Mouse (Mus musculus) kidney, postnatal 25 days (tissue): ENCODE measurements around the gene E2f3.

Experiments used
- DNase-seq, 2 experiments: peaks; one replicate each; pipeline ENCODE4 v3.0.0; 2021; ENCODE audit warnings: mixed read lengths in 2 of 2

E2f3 gene

DNA sequence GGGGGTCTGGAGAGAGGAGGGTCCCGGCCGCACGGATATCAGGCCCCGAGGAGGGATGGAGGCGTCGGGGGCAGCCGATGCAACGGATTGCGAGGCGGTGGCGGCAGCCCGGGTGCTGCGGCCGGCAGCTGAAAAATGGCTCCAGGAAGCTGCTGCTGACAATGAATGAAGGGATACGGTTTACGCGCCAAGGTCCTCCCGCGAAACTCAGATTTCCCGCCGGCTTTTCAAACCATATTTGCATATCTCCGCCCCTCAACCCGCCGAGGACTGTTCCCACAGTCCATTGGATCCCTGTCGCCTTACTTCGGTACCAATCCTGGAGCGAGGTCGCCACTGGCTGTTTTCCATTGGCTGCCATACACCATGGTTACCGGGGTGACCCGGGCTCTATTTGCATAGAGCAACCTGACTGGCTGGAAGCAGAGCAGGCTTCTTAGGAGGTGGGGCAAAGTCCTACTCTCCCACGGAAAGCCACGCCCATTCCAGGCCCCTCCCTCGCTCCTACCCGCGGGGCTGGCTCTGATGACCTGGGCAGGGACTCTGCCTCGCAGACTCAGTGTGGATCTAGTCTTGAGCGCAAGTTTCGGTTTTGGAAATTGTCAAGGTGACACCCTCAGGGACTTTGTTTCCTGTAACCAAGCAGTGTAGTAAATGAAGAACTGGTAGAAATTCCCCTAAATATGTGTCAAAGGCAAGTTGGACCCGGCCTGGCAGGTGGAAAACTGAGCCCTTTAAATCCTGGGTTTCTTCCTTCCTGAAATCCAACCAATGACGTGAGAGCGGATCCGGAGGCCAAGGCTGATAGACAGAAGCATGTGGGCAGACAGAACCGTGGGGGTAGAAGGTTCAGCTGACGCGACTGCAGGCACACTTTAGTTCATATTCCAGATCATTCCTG, at the start of gene E2f3:
TSS of gene E2f3 (minus strand) at position 209 of the 901 bp plus-strand sequence.
- peak; percentile 99 to 100 for DNase-seq

DNA sequence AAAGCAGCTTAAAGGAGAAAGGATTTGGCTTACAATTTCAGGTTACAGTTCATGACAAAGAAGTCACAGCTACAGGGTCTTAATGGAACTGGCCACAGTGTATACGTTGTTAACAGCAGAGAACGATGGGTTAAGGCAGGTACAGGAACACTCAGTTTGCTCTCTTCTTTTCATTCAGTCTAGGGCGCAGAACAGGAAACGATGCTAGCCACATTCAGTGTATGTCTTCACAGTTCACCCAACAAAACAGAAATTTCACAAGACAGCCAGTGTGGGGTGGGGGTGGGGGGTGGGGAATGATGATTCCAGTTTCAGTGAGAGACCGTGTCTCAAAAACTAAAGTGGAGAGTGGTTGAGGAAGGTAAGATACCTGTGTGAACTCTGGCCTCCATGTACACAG, 48.7 kb upstream of the E2f3 start:
- no peak for DNase-seq

DNA sequence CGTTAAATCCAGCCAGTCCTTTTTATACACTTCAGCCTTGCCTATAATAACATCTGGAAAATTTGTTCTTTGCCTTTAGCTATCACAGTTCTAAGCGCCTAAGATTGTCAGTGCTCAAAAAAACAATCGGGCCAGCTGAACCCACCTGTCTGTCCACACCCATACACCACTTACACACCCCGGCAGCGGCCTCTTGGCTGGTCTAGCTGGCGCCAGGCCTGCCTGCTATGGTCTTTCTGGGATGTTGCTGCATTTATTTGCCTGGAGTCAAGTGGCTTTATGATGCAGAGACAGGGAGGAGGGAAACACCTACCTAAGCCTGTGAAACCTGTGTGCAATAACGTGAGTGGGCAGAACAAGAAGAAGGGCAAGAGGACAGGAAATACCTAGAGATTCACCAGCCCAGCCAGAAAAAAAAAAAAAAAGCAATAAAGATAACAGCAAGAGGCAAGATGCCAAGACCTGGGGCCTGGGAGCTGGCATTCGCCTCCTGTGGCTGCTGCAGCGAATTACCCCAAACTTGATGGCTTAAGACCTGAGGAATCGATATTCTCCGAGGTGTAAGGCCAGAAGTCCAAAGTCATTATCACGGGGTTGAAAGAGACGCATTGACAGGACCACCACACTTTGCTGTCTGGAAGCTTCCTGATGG, 45.9 kb upstream of the E2f3 start:
- no peak for DNase-seq

DNA sequence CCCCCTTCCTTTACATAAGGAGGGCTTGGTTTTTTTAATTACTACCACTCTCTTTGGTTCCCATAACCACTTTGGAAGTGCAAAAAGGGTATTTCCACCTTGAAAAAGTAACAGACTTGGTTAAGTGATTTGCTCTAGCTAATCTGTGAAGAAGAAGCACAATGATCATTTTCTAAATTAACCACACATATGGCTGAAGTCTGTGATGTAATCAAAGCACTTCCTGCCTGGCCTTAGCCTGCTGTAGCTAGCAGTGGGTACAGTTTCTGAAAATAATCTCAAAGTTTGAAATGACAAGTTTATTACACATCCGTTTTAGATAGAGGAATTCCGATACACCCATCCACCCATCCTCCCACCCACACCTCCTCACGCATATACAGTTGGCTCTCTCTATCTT, 42.0 kb upstream of the E2f3 start:
- no peak for DNase-seq

DNA sequence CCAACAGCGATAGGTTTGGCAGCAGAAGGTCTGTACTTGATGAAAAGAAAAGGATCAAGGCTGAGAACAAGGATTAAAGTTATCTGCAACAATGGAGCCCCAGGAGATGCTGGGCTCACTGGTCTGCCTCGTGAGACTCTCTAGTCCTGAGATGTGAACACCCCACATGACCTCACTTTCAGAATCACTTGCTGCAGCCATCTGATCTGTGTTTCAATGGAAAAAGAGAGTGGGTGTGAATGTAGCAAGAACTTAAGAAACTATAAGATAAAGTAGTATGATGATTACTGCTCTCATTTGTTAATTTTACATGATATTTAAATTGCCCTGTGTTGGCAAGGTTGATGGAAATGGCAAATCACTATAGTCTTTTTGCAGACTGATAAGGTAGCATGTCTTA, 36.6 kb upstream of the E2f3 start:
- no peak for DNase-seq

DNA sequence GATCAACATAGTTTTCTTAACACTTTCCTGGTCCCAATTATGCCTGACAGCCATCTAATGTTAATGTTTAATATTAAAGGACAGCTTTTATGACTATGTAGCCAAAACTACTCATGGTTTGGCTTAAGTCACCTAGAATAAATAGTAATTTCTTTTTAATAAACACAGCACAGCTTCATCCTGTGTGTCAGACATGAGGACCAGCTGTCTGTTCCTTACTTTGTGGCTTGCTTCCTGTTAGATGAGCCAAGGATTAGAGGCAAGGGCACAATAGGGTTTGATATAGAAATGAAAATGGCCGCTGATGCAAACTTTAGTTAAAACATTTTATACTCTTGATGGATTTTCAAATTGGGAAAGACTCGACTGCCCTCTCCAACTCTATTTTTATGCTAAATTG, 32.7 kb upstream of the E2f3 start:
- DNase-seq, result no peak

DNA sequence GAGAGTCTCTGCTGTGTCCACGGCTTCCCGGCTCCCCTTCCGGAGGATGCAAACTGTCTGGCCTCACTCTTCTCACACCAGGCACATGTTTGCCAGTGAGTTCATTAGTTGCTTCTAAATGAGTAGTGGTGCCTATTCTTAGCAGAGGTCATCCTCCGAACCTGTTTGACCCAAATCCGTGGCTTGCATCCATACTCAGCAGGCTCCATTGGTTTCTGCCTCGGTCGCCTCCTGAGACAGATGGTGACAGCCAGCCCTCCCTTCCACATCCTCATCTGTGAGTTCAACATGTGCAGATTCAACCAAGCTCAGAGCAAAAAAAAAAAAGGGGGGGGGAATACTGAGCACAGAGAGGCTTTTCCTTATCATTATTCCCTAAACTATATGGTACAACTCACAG, 31.7 kb upstream of the E2f3 start:
- DNase-seq, result no peak

DNA sequence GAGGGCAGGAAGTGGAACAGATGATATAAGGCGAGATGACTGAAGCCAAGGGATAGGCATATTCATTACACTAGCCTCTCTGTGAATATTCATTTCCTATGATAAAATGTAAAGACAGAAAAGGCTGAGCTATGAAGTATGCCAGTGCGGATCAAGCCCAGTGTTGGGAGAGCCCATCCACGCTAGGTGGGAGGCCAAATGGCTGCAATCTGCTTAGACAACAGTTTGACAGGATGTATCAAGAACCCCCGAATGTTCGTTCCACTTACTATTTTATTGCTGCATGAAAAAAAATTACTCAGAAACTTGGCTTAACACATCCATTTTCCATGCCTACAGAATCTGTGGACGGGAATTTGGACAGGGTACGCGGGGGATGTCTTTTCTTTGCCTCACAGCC, 28.7 kb upstream of the E2f3 start:
- no peak for DNase-seq

DNA sequence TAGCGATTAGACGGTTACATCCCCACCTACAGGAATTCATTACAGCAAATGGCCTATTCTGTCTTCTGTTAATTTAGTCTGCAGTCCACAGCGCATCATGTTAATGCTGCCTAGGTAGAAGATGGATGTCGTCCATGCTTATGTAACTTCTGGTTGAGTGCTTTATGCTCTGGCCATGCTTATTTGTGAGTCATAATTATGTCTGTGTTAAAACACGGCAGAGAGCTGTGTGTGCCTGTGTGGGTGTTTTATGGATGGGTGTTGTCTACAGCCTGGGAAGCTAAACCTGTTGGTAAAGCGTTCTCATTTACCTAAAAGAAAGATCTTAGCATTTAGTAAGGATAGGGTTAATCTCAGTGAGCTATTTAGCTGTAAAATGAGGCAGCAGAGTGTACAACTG, 26.4 kb upstream of the E2f3 start:
- no peak for DNase-seq

DNA sequence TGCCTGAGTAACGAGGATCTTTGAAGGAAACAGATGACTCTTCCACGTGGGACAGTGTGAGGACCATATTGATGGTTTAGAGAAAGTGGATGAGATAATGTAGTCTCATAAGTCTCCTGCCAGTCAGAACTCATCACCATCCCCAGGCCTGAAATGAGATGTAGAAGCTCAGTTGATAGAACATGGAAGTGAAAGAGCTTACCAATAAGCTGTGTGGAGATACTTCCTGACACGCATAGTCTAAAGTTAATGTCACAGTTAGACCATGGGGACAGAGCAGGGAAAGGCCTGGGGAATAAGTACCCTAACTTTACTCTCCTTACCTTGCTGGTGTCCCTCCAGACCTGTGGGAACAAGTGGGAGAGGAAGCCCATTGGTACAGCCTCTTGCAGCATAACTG, 22.9 kb upstream of the E2f3 start:
- no peak for DNase-seq

DNA sequence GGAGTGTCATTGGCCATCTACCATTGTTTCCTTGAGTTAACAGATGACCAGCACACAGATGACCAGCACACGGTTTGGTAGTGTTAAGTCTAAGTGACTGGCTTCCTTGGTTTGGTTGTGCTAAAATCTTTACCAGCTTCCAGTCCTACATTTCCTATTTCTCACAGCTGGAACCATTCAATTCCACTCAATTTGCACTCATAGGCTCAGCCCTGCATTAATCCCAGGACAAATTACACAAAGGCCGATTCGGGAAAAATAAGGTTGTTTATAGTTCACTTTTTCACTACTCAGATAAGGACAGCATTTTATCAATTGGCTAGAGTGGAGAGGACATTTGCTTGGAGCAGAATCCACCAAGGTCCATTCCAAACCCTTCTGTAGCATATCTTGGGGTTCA, 19.6 kb upstream of the E2f3 start:
- no peak for DNase-seq

DNA sequence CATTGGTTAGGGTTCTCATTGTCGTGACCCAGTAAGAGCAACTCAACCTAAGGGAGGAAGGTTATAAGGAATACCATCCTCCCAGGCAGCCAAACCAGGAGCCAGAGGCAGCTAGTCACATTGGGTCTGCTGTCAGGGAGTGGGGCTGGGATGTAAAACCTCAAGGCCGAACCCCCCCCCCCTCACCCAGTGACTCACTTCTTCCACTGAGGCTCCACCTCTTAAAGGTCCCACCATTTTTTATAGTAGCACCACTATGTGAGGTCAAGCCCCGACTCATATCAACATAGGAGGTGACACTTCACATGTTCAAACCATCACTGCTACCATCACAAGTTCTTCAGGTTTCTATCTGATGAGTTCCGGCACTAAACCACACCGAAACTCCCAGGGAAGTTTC, 19.0 kb upstream of the E2f3 start:
- DNase-seq, result no peak

DNA sequence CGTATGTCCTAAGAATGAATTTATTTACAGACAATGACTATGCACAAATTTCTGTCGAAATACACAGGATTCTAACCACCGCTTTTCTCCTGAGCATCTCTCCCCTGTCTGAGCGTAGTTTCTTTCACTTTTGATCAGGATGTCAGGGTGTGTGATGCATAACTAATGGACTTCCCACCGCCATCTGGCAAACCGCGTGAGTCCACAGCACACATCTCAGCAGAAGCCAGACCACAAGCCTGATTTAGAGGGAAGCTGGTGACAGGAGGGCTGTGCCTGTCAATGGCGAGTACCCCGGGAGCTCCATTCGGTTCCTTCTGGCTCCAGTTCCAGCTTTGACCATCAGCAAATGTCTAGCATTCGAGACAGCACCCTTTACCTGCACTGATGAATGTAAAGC, 17.3 kb upstream of the E2f3 start:
- DNase-seq, result no peak

DNA sequence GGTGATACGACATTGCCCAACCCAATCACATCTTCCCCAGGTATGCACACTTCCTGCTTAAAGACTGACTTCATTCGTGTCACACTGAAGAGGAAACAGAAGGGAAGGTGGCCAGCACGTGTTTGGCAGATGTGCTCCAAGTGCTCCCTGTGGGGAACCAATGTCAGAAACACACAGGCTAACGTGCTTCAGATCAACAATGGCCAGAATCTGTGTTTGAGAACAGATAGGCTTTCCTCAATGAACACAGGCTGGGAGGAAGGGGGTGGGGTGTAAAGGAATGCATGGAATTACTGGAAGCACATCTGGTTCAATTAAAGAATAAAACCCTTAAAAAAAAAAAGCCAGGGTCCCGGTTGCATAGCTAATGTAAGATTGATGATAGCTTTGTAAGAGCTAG, 15.2 kb upstream of the E2f3 start:
- DNase-seq, result no peak

DNA sequence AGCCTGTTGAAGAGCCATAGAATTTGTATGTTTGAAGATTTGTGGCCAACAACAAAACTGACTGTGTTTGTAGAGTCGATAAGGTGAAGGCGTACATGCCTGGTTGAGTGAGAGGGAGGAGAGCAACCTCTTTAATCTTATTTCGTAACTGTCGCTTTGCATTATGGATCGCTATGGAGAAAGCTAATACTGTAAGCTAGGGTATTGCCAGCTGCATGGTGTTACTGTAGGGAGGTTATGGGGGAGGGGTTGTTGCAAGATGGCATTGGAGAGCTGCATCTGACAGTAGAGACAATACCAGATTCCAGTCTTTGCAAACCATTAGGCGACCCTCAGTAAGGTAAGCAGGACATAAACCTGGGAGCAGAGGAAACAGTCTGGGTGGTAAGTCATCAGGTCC, 2.1 kb upstream of the E2f3 start:
- no peak for DNase-seq

DNA sequence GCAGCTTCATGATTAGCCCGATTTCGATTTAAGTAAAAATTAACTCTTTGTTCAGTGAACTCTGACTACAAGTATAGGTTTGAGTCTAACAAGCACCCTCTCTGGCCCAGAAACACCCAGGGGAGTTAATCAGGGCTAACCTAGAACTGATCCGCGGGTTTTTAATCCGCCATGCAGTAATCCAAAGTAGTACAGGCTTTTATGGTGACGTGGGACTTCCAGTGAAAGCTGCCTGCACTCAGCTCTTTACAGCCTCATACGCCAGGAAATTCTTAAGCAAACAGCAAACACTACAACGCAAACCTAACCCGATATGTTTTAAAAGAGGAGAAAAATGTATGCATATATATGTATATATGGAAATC, 875 bp upstream of the E2f3 start:
- DNase-seq, result no peak

DNA sequence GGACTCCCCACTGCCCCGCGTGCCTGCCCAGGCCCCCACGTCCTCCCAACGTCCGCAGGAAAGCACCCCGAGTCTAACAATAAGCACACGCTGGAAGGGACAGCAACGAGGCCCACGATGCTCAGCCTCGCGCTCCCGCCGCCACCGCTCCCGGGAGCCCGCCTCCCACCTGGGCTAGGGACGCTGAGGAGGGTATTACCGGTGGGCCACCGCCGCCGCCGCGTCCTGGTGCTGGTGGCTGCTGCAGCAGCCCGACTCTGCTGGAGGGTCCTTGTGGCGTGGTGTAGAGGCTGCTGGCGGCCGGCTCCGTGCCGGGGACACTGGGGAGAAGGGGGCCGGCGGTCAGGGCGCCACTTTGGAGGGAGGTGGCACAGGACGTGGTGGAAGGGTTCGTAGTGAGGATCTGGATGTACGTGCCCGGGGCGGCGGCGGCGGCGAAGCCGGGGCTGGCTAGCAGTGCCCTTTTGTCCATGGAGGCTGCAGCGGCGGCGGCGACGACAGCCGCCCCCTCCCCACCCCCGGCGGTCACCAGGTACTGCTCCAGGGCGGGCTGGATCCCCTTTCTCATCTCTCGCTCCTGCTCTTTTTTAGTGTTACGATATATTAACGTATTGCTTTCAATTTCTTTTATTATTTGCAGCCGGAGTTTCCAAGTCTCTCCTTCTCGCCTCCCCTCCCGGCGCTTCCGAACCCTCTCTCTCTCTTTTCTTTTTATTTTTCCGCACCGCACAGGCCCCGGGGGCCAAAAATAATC, 585 bp downstream of the E2f3 start:
- DNase-seq, result peak; percentile 9 to 52

DNA sequence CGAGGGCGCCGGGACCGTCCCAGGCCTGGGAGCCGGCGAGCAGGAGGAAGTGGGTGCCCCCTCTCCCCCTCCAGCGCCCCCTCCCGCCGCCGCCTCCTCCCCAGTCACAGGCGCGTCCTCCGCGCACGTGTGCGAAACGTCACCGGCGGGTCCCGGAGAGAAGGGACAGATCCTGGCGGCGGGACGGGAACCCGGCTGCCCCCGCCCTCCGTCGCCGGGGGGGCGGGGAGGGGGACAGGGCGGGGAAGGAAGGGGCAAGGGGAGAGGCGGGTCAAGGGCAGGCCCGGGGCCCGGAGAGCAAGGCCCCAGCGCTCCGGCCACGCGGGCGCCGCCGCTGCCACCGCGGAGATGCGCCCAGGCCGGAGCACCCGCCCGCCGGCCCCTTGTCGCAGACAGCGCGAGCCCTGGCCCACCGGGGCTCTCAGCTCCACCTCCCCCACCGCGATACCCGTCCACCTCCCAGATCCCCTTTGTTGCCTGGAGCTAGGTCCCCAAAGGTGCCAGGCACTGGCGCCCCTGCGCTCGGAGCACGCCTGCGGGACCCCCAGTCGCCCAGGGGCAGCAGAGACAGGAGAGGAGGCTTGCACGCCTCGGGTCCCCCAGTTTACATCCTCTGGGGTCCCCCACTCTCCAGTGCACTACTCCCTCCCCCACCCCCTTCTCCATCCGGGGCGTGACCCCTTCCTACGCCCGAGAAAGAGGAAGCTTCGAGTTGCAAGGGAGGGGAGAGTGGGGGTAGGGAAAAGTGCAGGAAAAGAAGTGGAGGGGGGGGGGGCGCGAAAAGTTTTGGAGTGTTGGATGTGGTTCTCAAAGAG, 1.4 kb downstream of the E2f3 start:
- peak; percentile 70 to 90 for DNase-seq

DNA sequence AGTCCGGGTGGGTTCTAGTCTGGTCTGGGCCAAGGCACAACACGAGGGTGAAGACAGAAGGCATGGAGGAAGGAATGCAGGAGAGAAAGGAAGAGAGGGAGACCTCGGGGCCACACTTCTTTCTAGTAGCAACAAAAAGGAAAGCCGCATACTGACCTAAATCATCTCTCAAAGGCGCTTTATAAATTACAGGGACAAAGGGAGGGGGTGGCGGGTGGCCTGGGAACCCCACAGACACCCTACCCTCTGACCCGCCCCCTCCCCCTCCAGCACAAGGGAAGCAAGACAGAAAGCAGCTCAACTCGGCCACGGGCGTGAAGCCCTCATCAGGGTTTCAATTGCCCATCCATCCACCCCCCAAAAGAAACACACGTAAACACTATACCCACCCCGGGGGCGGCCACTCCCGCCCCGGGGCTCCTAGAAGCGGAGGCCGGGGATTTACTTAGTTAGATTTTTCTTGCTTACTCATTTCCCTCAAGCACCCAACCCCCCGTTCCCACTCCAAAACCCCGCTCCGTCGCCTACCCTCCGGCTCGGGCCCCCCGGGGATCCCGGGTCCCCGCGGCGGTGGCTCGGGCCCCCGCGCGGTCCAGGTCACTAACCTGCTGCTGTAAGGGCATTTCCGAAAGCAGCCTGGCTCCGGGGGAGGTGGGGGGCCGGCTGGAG, 2.2 kb downstream of the E2f3 start:
- DNase-seq, result no peak

DNA sequence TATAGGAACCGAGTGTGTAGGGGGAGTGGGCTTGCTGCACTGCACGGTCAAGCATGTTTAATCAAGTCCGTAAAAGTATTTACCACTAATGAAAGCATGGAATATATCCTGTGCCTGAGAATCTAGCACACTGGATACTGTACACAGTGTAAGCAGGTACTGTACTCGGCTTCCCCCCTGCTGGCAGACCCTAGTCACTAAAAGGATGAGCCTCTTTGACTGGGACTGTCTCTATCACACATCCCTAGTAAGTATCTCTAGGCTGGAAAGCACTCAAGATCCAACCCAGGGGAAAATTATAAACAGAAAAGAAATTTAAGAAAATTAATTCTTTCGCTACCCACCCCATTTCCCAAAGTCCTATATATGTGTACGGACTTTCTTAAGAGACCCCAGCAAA, 2.8 kb downstream of the E2f3 start:
- DNase-seq, result peak in 1 of 2 experiments; percentile 20

DNA sequence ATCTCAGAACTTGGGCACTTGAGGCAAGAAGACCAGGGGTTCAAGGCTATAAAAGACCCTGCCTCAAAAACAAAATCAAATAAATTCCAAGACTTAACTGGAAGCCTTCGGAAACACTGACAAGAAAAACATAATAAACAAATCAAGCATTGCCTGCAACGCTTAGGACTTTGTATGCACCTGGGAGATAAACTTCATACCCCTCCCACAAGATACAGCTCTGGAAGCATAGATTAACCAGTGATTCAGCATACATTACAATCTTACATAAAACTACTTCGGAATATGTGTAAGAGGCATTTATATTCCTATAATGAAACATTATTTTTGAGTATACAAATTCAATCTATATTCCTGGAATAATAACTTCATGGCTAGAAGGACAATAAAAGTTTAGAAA, 3.5 kb downstream of the E2f3 start:
- DNase-seq, result no peak

DNA sequence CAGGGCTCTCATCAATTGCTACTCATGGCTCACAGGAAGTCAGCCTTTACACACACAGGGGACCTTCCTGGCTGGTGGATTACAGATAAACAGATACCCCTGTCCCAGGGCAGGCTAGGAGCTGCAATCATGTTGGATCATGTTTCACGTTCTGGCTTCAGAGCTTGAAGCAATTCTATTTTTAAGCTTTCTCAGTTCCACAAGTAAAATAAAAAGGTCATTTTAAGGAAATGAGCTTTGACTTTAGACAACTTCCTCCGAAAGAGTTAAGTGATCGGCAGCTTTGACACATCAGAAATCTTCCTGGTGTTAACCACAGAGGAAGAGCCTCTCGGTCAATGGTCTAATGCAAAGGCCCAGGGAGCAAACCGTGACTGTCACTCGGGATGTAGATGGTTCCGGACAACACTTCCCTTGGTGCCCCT, 6.7 kb downstream of the E2f3 start:
- DNase-seq, result no peak
